Mouse (Mus musculus) embryonic facial prominence, embryonic 14.5 days (tissue): ENCODE results near the gene Tst. TPM values are rescaled to one million over a fixed set of nuclear protein-coding genes. Genes with fewer than 3 reads are reported as not detected.

Experiments
- ATAC-seq: fragments of 200-750 bp; cut with Nextera tagmentation; 2 replicates; pipeline ENCODE4 v1.8.0; 2017; ENCODE audit warnings: low read depth, moderate number of reproducible peaks, moderate TSS enrichment
- DNase-seq: peaks from one replicate; pipeline ENCODE4 v3.0.0-alpha.2; 2015; ENCODE audit warnings: low spot score
- H3K27ac ChIP-seq: fragments of 300-500 bp; sonication (generic); replicated peaks from 2 replicates; pipeline ENCODE4 v1.5.1; 2014; ENCODE audit warnings: low read depth, mild to moderate bottlenecking, low read length, moderate library complexity
- H3K27me3 ChIP-seq: fragments of 300-500 bp; sonication (generic); replicated peaks from 2 replicates; pipeline ENCODE4 v1.6.1; 2014; ENCODE audit warnings: low read length; ENCODE audit not compliant: control insufficient read depth, insufficient read depth
- H3K36me3 ChIP-seq: fragments of 300-500 bp; sonication (generic); 2 replicates; pipeline ENCODE4 v1.6.1; 2014; ENCODE audit warnings: low read length, mixed read lengths; ENCODE audit not compliant: control insufficient read depth, insufficient read depth
- H3K4me1 ChIP-seq: fragments of 300-500 bp; sonication (generic); 2 replicates; pipeline ENCODE4 v1.6.1; 2014; ENCODE audit warnings: antibody characterized with exemption, low read length; ENCODE audit not compliant: control insufficient read depth, insufficient read depth
- H3K4me2 ChIP-seq: fragments of 300-500 bp; sonication (generic); 2 replicates; pipeline ENCODE4 v1.6.1; 2014; ENCODE audit warnings: low read depth, mild to moderate bottlenecking, low read length, moderate library complexity, mixed read lengths
- H3K4me3 ChIP-seq: fragments of 300-500 bp; sonication (generic); 2 replicates; pipeline ENCODE4 v1.5.1; 2014; ENCODE audit warnings: low read depth, mild to moderate bottlenecking, low read length
- H3K9ac ChIP-seq: fragments of 300-500 bp; sonication (generic); 2 replicates; pipeline ENCODE4 v1.6.1; 2014; ENCODE audit warnings: low read depth, mild to moderate bottlenecking, low read length, moderate library complexity, mixed read lengths
- H3K9me3 ChIP-seq: fragments of 300-500 bp; sonication (generic); 2 replicates; pipeline ENCODE4 v1.6.1; 2016; ENCODE audit warnings: low read length; ENCODE audit not compliant: control insufficient read depth
- WGBS: fragments of 180-500 bp; shearing (Covaris S2); extraction: QIAGEN DNeasy Blood & Tissue Kit; methylation state at CpG from one replicate; pipeline ENCODE4 v1.1.7; 2014; 5-methylcytosine and 5-hydroxymethylcytosine counted together
- polyA plus RNA-seq: library from polyadenylated mRNA; unstranded; fragments of >200 nt; fragmentation: Nextera tagmentation; extraction: Ambion mirVana; gene quantifications from 2 replicates; pipeline ENCODE4 v1.2.1, GENCODE M21; 2014

Gene Tst
- polyA plus RNA-seq, 1 experiment from 2014 or later = 39.1 TPM

DNA sequence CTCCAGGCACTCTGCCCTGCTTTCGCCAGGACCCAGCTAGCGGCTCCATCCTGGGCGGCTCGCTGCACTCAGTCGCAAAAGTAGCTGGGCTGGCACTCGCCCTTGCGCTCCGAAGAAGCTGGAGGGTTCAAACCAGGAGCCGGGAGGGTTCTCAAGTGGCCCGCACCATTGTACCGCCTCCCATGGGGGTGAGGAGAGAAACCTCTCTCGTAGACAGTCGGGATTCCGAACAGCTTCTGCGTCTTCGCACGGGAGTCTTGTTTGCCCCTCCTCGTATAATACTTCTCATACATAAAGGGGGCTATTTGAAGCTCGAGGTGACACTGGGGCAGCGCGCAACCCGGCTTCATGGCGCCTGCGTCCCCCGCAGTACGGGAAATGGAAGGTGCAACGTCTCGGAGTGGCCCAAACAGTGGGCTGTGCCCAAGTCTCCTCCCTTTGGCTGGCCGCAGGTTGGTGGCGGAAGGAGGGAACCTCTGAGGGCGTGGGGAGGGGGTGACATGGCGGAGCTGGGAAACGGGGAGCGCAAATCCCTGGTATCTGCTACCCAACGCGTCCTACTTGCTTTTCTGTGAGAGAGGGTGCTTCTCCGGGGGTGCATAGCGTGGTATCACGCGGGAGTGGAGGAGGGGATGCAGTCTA lies 707 bp upstream of the Tst start, which contains the start of gene Mpst:
TSS of gene Mpst (plus strand) at position 124 of the 642 bp plus-strand sequence.
- Histone ChIP-seq H3K4me1 (peaks cover 26% of the 10 kb centered on the region), H3K27ac (peak within 1 kb of the TSS; percentile 88), H3K27me3 (peaks cover 31% of the 10 kb centered on the region), H3K9ac (peak within 1 kb of the TSS; percentile 71), H3K4me3 (peak within 1 kb of the TSS; percentile 70), H3K4me2 (peak within 1 kb of the TSS; percentile 92), H3K9me3 (no peaks in the 10 kb centered on the region), H3K36me3 (no peaks in the 10 kb centered on the region)
- ATAC-seq (peak; percentile 87), DNase-seq (peak; percentile 93)
- WGBS = under 1% methylated on average over 36 of the region's 40 CpGs

DNA sequence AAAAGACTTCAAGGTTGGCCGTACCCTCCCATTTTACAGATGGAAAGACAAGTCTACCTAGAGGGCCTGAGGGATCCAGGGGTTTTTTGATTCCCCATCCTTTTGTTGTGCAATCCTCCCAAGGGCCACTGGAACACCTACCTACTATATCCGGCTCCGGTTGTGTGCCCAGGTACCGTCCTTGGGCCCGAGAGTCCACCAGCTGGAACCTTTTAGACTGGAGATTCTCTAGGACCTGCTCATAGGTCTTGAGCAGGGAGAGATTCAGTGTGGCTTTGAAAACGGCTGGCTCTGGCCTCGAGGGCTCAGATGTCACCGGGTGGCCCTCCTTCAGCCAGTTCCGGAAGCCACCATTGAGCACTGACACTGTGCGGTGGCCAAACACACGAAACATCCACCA lies 609 bp downstream of the Tst start:
- H3K4me3 ChIP-seq = peak overlapping the region; percentile 70
- H3K27me3 ChIP-seq = peaks cover 18% of the 10 kb centered on the region
- H3K4me2 ChIP-seq = peak overlapping the region; percentile 92
- DNase-seq (no peak), ATAC-seq (no peak)
- H3K9me3 ChIP-seq = no peaks in the 10 kb centered on the region
- no peaks in the 10 kb centered on the region for H3K36me3 ChIP-seq
- H3K9ac ChIP-seq = peak overlapping the region; percentile 71
- WGBS = 53% methylated on average over 11 of the region's 11 CpGs
- H3K4me1 ChIP-seq = peaks cover 26% of the 10 kb centered on the region
- no peak overlapping the region for H3K27ac ChIP-seq

- DNase-seq = no peak
- ATAC-seq = no peak
- WGBS = 73% methylated on average over 1 of the region's 1 CpGs
- H3K9ac ChIP-seq = peak overlapping the region; percentile 17; the same call in 1 of the 2 replicates
- peak overlapping the region; percentile 52 for H3K27ac ChIP-seq
- H3K27me3 ChIP-seq = peaks cover 6% of the 10 kb centered on the region
- H3K9me3 ChIP-seq = no peaks in the 10 kb centered on the region
- H3K4me1 ChIP-seq = peaks cover 26% of the 10 kb centered on the region
- no peak overlapping the region for H3K4me3 ChIP-seq
- no peaks in the 10 kb centered on the region for H3K36me3 ChIP-seq
- peak overlapping the region; percentile 18; the same call in 1 of the 2 replicates for H3K4me2 ChIP-seq
Measured at GRCm38 (mm10) chr15:78403896-78404295, 1.8 kb downstream of the Tst start.

DNA sequence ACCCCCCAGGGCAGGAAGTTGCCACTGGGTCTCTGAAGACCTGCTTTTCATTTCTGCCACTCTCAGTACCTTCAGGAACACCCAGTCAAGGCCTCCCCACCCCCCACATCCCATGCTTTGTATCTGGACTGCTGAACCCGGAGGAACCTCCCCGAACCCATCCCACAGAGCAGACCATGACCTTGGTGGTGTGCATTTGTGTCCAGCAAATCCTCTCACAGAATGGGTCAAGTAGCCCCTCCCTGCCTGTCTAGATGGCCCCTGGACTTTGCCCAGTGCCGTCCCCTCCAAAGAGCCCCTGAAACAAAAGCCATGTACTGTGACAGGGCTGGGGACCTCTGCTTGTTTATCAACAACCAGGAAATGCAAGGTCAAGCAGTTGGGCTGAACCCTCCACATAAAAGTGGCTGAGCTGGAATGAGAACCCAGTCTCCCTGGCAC lies 2.4 kb downstream of the Tst start:
- no peak for DNase-seq
- 0 out of 2 replicates have a peak overlapping the region, but pooled peaks have one; percentile 18 for H3K4me2 ChIP-seq
- H3K9ac ChIP-seq = peak overlapping the region; percentile 17
- H3K27me3 ChIP-seq = no peaks in the 10 kb centered on the region
- H3K4me3 ChIP-seq = no peak overlapping the region
- H3K27ac ChIP-seq = peak overlapping the region; percentile 52
- H3K4me1 ChIP-seq = peaks cover 26% of the 10 kb centered on the region
- no peak for ATAC-seq
- no peaks in the 10 kb centered on the region for H3K9me3 ChIP-seq
- H3K36me3 ChIP-seq = no peaks in the 10 kb centered on the region
- WGBS = 30% methylated on average over 3 of the region's 3 CpGs

DNA sequence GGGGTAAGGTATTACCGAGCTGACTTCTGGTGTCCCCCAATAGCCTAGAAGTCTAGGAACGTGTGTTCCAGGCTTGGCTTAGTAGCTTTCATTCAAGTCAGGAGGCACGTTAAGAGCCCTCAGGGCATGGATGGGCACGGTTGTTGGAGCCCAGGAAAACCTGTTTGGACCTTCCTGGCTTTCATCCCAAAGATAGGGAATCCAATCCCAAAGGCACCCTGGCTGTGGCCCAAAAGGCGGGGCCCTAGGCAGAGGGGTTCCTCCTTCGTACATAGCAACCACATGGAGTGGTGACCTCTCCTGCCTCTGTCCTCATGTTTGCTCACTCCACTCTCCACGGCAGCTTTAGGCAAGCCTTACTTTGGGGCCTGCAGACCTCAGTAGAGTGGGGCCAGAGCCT lies 3.3 kb downstream of the Tst start:
- Histone ChIP-seq H3K4me2 (no peak overlapping the region), H3K27ac (no peak overlapping the region; the same call in 1 of the 2 replicates), H3K27me3 (no peaks in the 10 kb centered on the region), H3K4me1 (peaks cover 22% of the 10 kb centered on the region), H3K36me3 (no peaks in the 10 kb centered on the region), H3K9me3 (no peaks in the 10 kb centered on the region), H3K4me3 (no peak overlapping the region), H3K9ac (no peak overlapping the region)
- 63% methylated on average over 7 of the region's 7 CpGs for WGBS
- ATAC-seq (no peak), DNase-seq (peak; percentile 52)

DNA sequence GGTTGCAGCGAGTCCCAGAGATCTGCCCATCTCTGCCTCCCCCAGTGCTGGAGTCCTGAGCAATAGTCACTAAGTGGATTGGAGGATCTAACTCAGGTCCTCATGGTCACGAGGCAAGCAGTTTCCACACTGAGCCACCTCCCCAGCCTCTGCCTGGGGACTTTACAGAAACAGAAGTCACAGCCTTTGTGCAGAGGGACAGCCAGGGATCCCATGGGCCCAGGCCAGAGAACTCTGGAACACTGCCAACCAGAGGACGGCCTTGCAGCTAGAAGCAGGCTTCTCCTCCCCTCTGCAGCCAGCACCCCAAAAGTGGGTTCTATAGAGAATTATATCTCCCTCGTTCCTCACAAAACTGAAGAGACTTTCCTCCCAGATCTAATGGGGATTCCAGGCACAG lies 3.8 kb downstream of the Tst start:
- H3K27ac ChIP-seq = no peak overlapping the region
- DNase-seq (no peak), ATAC-seq (no peak)
- H3K4me1 ChIP-seq = peaks cover 17% of the 10 kb centered on the region; the same call in 1 of the 2 replicates
- H3K4me3 ChIP-seq = no peak overlapping the region
- H3K4me2 ChIP-seq = no peak overlapping the region
- 0 out of 2 replicates have a peak overlapping the region, but pooled peaks have one; percentile 35 for H3K9ac ChIP-seq
- 52% methylated on average over 4 of the region's 4 CpGs for WGBS
- H3K27me3 ChIP-seq = no peaks in the 10 kb centered on the region
- no peaks in the 10 kb centered on the region for H3K9me3 ChIP-seq
- no peaks in the 10 kb centered on the region for H3K36me3 ChIP-seq

DNA sequence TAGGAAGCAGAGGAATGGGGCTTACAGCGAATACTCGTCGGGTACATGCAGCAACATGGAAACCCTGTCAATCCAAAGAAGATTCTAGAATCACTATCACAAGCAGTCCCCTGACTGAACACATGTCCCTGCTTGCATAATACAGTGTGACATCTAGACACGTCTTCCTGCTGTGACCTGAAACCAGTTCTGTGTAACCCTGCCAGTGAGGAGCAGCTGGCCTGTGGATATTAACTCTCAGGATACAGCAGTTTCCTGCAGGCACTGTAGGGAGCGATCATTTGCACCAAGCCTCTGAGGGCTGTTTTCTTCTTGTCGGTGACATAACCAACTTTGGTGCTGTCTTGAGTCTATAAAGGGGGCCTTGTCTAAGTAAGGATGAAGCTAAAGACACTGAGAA lies 4.4 kb downstream of the Tst start:
- WGBS = 56% methylated on average over 6 of the region's 6 CpGs
- no peaks in the 10 kb centered on the region for H3K36me3 ChIP-seq
- no peak overlapping the region for H3K9ac ChIP-seq
- H3K4me2 ChIP-seq = no peak overlapping the region
- DNase-seq (peak; percentile 46), ATAC-seq (no peak)
- H3K27ac ChIP-seq = no peak overlapping the region
- H3K4me3 ChIP-seq = no peak overlapping the region
- no peaks in the 10 kb centered on the region for H3K27me3 ChIP-seq
- H3K4me1 ChIP-seq = peaks cover 17% of the 10 kb centered on the region; the same call in 1 of the 2 replicates
- H3K9me3 ChIP-seq = no peaks in the 10 kb centered on the region

- 87% methylated on average over 8 of the region's 8 CpGs for WGBS
- Histone ChIP-seq H3K4me2 (no peak within 1 kb of the TSS), H3K36me3 (no peaks in the 10 kb centered on the region), H3K27me3 (no peaks in the 10 kb centered on the region), H3K9me3 (no peaks in the 10 kb centered on the region), H3K27ac (no peak within 1 kb of the TSS), H3K4me1 (no peaks in the 10 kb centered on the region), H3K4me3 (no peak within 1 kb of the TSS), H3K9ac (no peak within 1 kb of the TSS)
- DNase-seq = no peak
- no peak for ATAC-seq
Measured at GRCm38 (mm10) chr15:78395478-78395962, 10.2 kb downstream of the Tst start, which contains the start of gene Tex33. Gene Tex33 (minus strand): TSS chr15:78395912.

- H3K4me3 ChIP-seq = no peak overlapping the region
- H3K9ac ChIP-seq = no peak overlapping the region
- no peaks in the 10 kb centered on the region for H3K36me3 ChIP-seq
- no peak for ATAC-seq
- WGBS = 76% methylated on average over 3 of the region's 3 CpGs
- no peaks in the 10 kb centered on the region for H3K9me3 ChIP-seq
- H3K27me3 ChIP-seq = no peaks in the 10 kb centered on the region
- DNase-seq = no peak
- no peak overlapping the region for H3K4me2 ChIP-seq
- no peak overlapping the region for H3K27ac ChIP-seq
- H3K4me1 ChIP-seq = no peaks in the 10 kb centered on the region
Measured at GRCm38 (mm10) chr15:78390855-78391254, 14.9 kb downstream of the Tst start.
